Mouse (Mus musculus): ENCODE measurements around the gene Atf7. TPM values are rescaled to one million over a fixed set of nuclear protein-coding genes. Genes with fewer than 3 reads are reported as not detected.
"Not testable (repeated sequence)": the region's sequence is repeated elsewhere in the genome, so short reads cannot be mapped to it uniquely, and the experiment has no call there.

Gene Atf7
- 71.2 and 80.6 TPM in 2 replicates for polyA plus RNA-seq (2012; rRNA removed)

- peak; percentile 99 for DNase-seq (ENCODE audit: low spot score)
These were observed at the start of gene Atf7, which contains the start of gene Gm28047 for GRCm38 (mm10) chr15:102624970-102625686. Atf7 (minus strand) TSS chr15:102625464. Gm28047 (minus strand) TSS chr15:102625067.

DNA sequence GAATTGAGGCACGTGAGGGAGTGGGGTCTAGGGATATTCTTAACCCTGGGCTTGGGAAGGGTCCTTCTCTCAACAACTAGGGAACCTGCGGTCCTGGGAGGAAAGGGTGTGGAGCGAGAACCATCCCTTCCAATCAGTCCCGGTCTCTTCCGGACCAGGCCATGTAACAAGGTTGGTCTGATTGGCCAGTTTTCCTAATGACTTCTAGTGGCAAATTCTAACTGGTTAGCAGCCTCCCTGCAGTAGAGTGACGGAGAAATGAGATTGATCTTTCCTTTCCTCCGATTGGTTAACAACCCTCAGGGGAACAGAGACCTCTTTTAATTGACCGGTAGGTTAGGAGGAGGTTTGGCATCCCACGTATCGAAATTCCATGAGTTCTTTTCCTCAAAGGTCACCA lies 48.3 kb upstream of the Atf7 start:
- no peak for DNase-seq (ENCODE audit: low spot score)

GRCm38 (mm10) chr15:102672215-102673071 lies 47.2 kb upstream of the Atf7 start, which contains the start of gene Atp5g2:
Atp5g2 (minus strand) TSS chr15:102672352.
- DNase-seq (ENCODE audit: low spot score): peak; percentile 34

GRCm38 (mm10) chr15:102671721-102672214 lies 46.5 kb upstream of the Atf7 start:
- peak; percentile 64 for DNase-seq (ENCODE audit: low spot score)

DNA sequence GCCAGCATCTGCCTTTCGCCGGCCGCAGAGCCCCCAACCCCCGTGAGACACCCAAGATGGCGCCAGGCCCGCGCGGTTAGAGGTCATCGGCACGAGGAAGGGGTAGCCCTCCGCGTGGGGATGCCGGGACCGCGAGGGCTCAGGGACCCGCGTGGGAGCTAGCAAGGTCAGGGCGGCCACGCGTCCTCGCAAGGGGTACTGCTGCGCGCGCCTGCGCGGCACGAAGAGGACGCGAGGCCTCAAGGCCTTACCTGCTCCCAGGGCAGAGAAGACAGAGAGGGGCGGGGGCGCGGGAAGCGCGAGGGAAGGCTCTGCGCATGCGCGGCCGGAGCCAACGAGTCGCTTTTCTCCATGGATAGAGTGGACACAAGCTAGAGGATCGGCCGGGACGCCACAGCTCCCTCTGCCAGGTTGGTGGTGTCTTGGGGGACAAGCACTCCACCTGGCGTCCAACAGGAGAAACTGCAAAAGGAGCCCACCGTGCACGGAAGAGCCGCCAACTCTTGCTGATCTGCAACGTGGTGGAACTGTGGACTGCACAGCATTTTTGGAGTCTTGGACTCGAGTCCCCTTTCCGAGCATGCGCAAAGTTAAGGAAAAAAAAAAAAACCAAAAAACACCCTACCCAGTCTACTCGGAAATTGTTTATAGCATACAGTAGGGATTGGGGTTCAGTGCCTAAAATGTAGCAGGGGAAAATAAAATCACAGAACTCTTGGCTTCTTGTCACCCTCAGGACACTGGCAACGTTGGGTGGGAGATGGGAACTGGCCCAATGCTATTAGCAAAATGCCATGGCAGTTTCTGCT lies 45.7 kb upstream of the Atf7 start:
- DNase-seq (ENCODE audit: low spot score): peak; percentile 95

GRCm38 (mm10) chr15:102670281-102670680 lies 45.0 kb upstream of the Atf7 start:
- DNase-seq (ENCODE audit: low spot score): no peak

- DNase-seq (ENCODE audit: low spot score): no peak
These were observed 44.3 kb upstream of the Atf7 start for GRCm38 (mm10) chr15:102669571-102669970.

GRCm38 (mm10) chr15:102665494-102665893 lies 40.2 kb upstream of the Atf7 start:
- peak; percentile 25 for DNase-seq (ENCODE audit: low spot score)

- no peak for DNase-seq (ENCODE audit: low spot score)
These were observed 38.6 kb upstream of the Atf7 start for GRCm38 (mm10) chr15:102663825-102664224.

GRCm38 (mm10) chr15:102662601-102663000 lies 37.3 kb upstream of the Atf7 start:
- not testable (repeated sequence) for DNase-seq (ENCODE audit: low spot score)

GRCm38 (mm10) chr15:102657926-102658381 lies 32.7 kb upstream of the Atf7 start:
- no peak for DNase-seq (ENCODE audit: low spot score)

DNA sequence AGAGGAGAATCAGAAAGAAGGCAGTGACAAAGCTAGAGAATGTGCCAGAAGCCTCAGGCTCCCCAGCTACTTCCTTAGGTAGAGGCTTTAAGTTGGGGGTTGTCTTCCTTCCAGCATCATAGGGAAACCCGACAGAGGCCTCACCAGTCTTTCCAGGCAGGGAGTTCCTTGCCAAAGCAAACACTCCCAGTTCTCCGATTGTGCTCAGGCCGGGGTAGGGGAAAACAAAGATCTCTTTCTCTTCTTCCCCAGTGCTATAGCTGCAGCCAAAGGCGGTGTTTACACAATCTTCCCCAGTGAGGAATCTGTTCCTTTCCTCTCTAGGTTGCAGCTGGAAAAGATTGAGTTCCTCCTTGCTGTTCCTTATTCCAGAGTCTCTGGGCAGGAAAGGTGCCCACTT lies 31.4 kb upstream of the Atf7 start:
- no peak for DNase-seq (ENCODE audit: low spot score)

DNA sequence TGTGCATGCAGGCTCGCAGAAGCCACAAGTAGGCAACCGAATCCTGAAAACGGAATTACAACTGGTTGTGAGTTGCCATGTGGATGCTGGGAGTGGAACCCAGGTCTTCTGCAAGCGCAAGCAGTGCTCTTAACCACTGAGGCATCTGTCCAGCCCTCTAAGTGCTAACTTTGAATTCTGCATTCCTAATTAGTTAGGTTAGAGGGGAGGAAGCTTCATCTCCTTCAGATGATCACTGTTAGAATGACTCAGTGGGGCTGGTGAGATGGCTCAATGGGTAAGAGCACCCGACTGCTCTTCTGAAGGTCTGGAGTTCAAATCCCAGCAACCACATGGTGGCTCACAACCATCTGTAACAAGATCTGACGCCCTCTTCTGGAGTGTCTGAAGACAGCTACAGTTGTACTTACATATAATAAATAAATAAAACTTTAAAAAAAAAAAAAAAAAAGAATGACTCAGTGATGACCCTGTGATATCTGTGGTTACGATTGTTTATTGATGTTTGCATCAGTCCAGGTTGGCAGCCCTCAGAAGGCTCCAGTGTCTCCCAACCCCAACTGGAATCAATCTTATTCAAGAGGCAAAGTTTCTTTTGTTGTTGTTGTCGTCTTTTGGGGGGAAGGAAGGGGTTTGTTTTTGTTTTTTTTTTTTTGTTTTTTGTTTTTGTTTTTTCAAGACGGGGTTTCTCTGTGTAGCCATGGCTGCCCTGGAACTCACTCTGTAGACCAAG lies 26.8 kb upstream of the Atf7 start:
- not testable (repeated sequence) for DNase-seq (ENCODE audit: low spot score)

GRCm38 (mm10) chr15:102651107-102651506 lies 25.8 kb upstream of the Atf7 start:
- no peak for DNase-seq (ENCODE audit: low spot score)

DNA sequence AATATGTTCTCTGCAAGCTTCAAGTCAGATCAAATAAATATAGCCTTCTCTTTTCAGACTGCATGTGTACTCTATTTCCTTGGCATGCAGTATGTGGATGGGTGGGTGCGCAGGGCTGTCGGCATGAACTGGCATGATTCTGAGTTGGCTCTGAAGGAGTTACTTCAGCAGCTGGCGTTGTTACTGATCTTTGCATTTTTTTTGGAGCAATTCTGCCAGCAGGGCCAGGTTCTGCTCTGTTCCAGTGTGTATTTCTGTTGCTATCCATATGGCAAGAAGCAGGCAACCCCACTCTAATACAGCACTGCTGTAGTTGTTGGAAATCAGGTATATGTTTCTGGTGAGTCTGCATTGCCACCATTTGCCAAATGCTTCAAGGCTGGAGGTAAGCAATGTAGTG lies 10.6 kb upstream of the Atf7 start:
- no peak for DNase-seq (ENCODE audit: low spot score)

DNA sequence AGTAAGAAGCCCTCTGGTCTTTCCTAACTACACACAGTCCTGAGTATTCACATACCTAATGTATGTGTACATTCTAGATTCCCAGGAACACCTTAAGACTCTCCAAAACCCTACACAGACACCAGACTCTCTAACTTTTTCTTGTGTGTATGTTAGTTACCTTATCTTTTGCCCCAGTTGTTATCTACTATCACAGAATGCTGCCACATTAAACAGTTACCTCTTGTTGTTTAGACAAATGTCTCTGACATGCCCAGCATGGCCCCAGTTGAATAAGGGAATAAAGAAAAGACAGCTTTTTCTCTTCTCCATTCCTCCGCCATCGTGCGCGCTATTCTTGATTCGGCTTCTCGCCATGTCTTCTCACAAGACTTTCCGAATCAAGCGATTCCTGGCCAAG lies 9.4 kb upstream of the Atf7 start:
- DNase-seq (ENCODE audit: low spot score): no peak

- DNase-seq (ENCODE audit: low spot score): no peak
These were observed 407 bp upstream of the Atf7 start for GRCm38 (mm10) chr15:102625687-102626055.

- no peak for DNase-seq (ENCODE audit: low spot score)
These were observed 834 bp downstream of the Atf7 start for GRCm38 (mm10) chr15:102624291-102624969.

- DNase-seq (ENCODE audit: low spot score): no peak
These were observed 2.1 kb downstream of the Atf7 start for GRCm38 (mm10) chr15:102623121-102623520.

DNA sequence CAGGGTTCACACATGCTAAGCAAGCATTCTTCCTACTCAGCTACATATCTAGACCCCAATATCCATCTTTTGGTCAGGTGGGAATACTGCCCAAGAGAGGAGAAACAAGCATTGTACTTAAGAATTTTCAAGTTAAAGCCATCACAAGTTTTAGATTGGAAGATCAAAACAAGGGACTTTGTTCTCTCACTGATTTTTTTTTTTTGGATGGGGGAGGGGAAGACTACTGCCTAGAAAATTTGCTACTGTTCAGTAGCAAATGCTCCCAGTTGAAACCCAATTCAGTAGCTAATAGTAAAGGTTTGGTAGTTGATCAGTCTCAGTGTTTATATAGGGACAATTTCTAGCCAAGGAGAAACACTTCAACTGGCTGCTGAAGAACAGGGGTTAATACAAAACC lies 2.7 kb downstream of the Atf7 start:
- no peak for DNase-seq (ENCODE audit: low spot score)
